Mouse (Mus musculus) ES-Bruce4 (cell line): ENCODE results near the gene Bsn.

ENCODE experiments used
- CTCF ChIP-seq: IDR thresholded peaks from one replicate; pipeline ENCODE4 v1.8.1; 2011; ENCODE audit warnings: low read depth, low read length
- POLR2A ChIP-seq: IDR thresholded peaks from one replicate; pipeline ENCODE4 v1.8.1; 2011; ENCODE audit warnings: low read length; ENCODE audit not compliant: insufficient read depth

DNA sequence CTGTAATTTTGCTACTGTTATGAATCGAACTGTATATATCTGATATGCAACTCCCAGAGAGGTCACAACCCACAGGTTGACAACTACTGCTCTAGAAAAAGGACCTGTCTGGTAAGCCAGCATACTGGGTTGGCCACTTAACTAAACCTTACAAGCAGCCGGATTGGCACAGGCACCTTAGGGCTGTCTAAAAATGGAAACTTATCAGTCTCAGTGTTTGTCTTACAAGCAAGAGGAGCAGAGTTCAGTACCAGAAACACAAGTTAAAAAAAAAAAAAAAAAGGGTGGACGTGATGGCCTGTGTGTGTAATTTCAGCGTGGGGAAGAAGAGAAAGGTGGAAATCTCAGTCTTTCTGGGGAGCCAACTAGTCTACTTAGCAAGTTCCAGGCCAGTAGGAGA lies 118.4 kb downstream of the Bsn start:
- TF ChIP-seq CTCF (no peak), POLR2A (no peak)
